Mouse (Mus musculus) urinary bladder, adult 18-20 months (tissue): ENCODE measurements around the gene Bicc1.
"Not testable (repeated sequence)": the region's sequence is repeated elsewhere in the genome, so short reads cannot be mapped to it uniquely, and the experiment has no call there.

ENCODE experiments used
- DNase-seq, 2 experiments: peaks; one replicate each; pipeline ENCODE4 v3.0.0; 2022; ENCODE audit warnings: low spot score in 2 of 2, mixed read lengths in 2 of 2

Bicc1 gene

GRCm38 (mm10) chr10:70948276-70948675, 211.2 kb downstream of the Bicc1 start:
- DNase-seq: no peak

- not testable (repeated sequence) for DNase-seq
Measured at GRCm38 (mm10) chr10:70946121-70946520, 213.4 kb downstream of the Bicc1 start.

GRCm38 (mm10) chr10:70945076-70945475, 214.4 kb downstream of the Bicc1 start:
- no peak for DNase-seq

GRCm38 (mm10) chr10:70941623-70942022, 217.9 kb downstream of the Bicc1 start:
- DNase-seq: no peak

- DNase-seq: no peak
Measured at GRCm38 (mm10) chr10:70939751-70940150, 219.7 kb downstream of the Bicc1 start.

- no peak for DNase-seq
Measured at GRCm38 (mm10) chr10:70937450-70937849, 222.1 kb downstream of the Bicc1 start.

GRCm38 (mm10) chr10:70936008-70936407, 223.5 kb downstream of the Bicc1 start:
- DNase-seq: no peak

GRCm38 (mm10) chr10:70926126-70926525, 233.4 kb downstream of the Bicc1 start:
- no peak for DNase-seq

GRCm38 (mm10) chr10:70924348-70924747, 235.2 kb downstream of the Bicc1 start:
- no peak for DNase-seq

GRCm38 (mm10) chr10:70923936-70924335, 235.6 kb downstream of the Bicc1 start:
- DNase-seq: no peak

- no peak for DNase-seq
Measured at GRCm38 (mm10) chr10:70921481-70921880, 238.0 kb downstream of the Bicc1 start.

- no peak for DNase-seq
Measured at GRCm38 (mm10) chr10:70919851-70920250, 239.6 kb downstream of the Bicc1 start.

- no peak for DNase-seq
Measured at GRCm38 (mm10) chr10:70919031-70919663, 240.4 kb downstream of the Bicc1 start.

- no peak for DNase-seq
Measured at GRCm38 (mm10) chr10:70916697-70917096, 242.8 kb downstream of the Bicc1 start.

- DNase-seq: no peak
Measured at GRCm38 (mm10) chr10:70915096-70915495, 244.4 kb downstream of the Bicc1 start.

- DNase-seq: no peak
Measured at GRCm38 (mm10) chr10:70903936-70904335, 255.6 kb downstream of the Bicc1 start.

GRCm38 (mm10) chr10:70902751-70903485, 256.6 kb downstream of the Bicc1 start:
- DNase-seq: no peak

GRCm38 (mm10) chr10:70901193-70901875, 258.2 kb downstream of the Bicc1 start:
- DNase-seq: no peak

GRCm38 (mm10) chr10:70895891-70896290, 263.6 kb downstream of the Bicc1 start:
- no peak for DNase-seq

GRCm38 (mm10) chr10:70878046-70878445, 281.5 kb downstream of the Bicc1 start:
- no peak for DNase-seq

GRCm38 (mm10) chr10:70877631-70878030, 281.9 kb downstream of the Bicc1 start:
- DNase-seq: no peak

- DNase-seq: no peak
Measured at GRCm38 (mm10) chr10:70876522-70876921, 283.0 kb downstream of the Bicc1 start.

- DNase-seq: no peak
Measured at GRCm38 (mm10) chr10:70876119-70876518, 283.4 kb downstream of the Bicc1 start.
